Mouse (Mus musculus): ENCODE measurements at regions not wholly inside any gene's neighbourhood (a gene's known extent, or its start where the extent isn't known, plus 50 kb on each side); places are given as distances from the start of the nearest gene placed in this dataset.
A peak's percentile ranks its signal among the peaks of the same experiment; 100 is the strongest.

DNA sequence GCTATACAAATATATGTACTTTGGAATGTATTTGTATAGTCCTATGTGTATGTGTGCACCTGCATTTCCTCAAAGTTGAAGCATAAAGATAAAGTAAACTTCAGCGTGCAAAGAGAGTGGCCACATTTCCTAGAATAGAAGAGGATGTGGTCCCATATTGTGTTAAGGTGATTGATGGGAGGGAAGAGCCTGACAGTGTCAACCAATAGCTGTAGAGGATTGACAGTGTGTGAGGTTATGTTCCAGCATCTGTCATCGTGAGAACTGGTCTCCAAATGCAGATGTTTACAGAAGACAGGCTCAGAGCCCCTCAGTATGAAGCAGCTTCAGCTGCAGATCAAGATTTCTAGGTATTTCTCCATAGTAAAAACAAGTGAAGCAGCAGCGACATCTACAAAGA is 1114.5 kb downstream of the Gsdmc2 start:
- no peak for DNase-seq

DNA sequence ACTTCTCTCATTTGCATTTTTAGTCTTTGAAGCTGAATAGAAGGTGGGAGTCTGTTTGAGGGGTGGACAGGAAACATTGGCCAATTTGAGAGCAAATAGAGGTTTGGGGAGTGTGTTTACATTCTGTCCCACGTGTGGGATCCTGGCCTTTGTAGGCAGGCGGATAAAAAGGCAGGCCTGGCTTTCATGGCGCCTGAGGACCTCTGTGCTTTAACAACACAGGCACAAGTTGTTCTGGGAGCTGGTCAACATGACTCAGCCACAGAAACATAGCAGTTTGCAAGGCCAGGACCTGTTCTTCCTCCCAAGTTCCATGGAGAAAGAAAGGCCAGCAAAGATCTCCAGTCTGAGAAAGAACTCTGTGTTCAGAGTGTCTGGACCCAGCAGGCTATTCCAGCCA is 1130.7 kb downstream of the Gsdmc2 start:
- no peak for DNase-seq

DNA sequence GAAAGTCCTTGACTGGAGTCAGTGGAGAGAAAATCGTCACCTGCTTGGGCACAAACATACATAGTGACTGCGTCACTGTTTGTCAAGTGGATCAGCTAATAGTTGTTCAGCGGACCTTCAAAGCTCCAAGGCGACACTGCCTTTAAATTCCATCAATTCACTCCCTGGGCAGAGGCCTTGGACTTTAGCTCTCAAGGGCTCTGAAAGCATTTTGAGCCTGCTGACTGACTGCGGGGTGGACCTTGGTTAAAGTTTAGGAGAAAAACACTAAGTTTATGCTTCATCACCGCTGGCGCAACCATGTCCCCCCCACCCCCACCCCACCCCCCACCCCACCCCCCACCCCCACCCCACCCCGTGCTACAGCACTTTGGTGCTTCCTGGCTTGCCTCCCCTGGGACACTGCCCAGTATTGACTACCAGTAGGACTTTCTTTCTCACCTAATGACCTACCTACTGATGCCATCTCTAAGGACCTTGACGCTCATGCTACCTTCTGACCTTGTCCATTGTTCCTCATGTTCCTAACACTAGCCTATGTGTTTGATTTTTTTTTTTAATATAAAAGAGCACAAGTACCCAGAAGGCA is 1132.3 kb downstream of the Gsdmc2 start:
- DNase-seq: peak; percentile 84

DNA sequence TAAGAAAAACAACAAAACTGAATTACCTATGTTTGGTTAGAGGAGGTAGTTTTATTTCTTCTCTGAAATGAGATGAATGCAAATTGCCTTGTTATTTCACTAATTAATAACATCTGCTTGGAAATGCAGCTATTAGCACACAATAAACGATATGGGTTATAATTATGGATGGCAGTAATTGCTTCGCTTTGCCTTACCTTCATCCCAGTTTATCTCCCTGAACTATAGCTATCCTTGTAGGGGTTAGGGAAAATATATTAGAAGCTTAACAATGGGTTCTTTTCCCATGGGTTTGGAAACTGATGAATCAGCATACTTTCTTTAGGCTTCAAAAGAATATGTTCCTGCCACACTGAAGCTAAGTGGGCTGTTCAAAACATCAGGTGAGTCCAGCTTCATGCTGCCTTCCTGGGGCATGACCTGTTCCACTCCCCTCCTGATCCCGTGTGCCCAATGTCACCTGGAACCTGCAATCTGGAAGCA is 1132.9 kb downstream of the Gsdmc2 start:
- no peak for DNase-seq

DNA sequence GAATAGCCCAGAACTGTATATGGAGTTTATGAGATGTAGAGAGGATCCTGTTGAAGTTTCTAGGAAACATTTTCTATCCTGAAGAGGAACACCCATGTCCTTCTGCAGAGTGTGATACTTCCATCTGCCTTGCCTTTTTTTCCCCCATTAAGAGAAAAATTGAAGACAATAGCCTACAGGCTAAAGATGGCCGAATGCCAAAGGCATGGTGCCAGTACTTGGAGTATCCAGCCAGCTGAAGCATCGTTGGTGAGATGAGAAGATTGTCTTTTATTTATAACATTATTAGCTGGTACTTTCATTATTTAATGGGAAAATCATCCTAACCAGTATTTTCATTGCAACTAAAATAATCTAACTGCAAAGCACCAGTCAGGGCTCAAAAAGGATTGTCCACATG is 1135.4 kb downstream of the Gsdmc2 start:
- DNase-seq: no peak

DNA sequence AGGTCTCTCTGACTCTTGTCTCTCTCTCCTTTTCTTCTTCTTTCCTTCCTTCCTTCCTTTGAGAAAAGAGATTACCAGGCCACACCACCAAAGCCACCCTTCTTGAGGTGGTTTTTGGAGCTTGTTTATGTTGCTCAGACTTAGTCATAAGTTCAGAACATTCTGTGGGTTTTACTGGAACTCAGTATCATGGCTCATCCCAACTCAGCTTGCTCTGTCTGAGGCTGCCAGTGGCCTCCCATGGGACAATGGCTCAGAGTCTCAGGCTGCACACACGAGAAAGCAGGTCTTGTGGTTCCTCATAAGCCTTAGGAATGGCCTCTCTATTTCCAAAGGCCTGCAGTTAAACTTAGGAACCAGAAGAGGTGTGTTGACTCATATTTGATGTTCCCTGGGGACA is 1146.4 kb downstream of the Gsdmc2 start:
- DNase-seq: no peak

DNA sequence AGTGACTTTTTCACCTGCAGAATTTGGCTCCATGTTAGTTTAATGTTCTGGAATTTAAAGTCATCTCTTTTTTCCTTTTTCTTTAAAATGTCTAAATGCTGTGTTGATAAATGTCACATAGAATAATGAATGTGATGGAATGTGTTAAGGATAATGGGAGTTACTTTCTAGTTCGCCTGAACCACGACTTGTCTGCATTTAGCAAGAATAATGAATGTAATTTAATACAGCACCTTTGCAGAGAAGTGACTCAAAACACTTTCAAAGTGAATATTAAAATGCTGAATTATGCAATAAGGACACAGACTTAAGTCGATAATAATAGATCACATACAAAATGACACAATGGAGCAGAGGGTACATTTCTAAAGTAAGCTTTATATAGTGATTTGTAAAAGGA is 1150.2 kb downstream of the Gsdmc2 start:
- no peak for DNase-seq

DNA sequence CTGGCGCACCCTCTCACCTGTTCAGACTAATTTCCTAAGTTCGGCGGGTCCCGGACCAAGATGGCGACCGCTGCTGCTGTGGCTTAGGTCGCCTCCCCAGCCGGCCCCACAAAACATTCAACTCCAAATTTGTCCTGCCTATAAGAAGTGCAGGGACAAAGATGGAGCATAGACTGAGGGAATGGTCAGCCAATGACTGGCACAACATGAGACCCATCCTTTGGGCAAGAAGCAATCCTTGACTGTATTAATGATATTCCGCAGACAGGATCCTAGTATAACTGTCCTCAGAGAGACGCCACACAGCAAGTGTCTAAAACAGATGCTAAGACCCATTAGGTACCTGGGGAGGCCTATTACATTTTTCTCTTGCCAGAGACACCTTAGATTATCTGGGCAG is 1151.3 kb downstream of the Gsdmc2 start:
- no peak for DNase-seq

DNA sequence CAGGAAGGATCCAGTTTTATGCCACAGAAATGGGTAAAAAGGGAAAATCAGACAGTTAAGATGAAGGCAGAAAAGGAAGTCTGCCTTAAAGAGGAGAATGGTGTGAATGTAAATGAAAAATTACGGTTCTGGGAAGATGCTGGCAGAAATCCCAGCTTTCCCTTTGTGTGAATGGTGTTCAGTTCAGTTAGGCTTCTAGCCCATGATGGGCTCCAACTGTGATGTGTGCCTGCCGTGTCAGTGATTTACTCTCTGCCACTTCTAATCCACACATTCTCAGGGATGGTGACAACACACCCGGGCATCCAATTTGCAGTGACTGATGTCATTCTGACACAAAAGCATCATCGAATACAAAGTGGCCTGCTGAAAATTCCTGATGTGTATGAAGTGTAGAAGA is 1171.6 kb downstream of the Gsdmc2 start:
- no peak for DNase-seq

DNA sequence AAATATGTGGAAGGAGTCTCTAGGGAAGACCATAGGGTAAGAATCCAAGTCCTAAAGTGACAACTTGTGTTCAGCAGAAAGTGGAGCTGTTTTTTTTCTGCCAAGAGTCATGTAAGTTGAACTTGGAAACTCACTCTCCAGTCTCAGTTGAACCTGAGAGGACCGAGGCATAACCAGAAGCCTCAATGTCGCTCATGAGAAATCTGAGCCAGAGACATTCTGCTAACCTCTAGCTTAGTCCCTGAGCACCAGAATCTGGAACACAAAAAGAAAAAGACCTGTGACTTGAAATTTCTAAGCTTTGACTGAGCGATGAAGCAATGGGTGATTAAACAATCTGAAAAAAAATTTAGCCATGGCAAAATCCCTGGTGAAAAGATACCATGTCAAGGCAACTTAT is 1175.0 kb downstream of the Gsdmc2 start:
- DNase-seq: no peak

DNA sequence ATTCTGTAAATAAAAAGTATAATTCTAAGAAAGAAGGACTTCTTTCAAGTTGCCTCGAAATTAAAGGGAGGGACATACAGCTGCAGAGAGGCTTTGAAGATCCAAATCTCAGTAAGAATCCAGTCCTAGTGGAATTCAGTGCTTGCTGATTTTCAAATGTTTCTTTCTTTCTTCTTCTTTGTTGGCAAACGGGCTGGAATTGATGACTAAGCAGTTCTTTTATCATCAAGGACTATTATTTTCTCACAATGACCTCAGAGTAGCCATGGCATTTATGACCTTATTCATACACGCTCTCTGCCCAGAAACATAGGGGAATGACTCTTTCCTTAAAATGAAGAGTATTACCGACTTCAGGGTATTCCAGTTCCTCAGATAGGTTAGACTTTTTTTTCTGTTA is 1185.9 kb downstream of the Gsdmc2 start:
- no peak for DNase-seq

DNA sequence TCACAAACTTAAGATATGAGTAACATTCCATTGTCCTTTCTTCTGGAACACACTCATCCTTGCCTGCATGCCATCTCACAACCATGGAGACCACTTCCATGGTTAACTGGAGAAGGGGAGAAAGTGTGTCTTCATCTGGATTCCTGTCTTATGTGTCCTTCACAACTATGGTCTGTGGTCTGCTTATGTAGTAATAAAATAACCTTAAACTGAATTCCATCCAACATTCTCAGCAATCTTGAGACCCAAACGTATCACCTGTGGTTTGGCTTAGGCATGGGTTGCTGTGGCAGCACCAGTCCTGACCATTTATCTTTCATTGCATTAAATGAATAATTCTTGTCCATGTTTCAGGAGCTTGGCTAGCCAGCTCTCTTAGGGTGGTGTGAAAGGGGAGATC is 1186.3 kb downstream of the Gsdmc2 start:
- DNase-seq: no peak

DNA sequence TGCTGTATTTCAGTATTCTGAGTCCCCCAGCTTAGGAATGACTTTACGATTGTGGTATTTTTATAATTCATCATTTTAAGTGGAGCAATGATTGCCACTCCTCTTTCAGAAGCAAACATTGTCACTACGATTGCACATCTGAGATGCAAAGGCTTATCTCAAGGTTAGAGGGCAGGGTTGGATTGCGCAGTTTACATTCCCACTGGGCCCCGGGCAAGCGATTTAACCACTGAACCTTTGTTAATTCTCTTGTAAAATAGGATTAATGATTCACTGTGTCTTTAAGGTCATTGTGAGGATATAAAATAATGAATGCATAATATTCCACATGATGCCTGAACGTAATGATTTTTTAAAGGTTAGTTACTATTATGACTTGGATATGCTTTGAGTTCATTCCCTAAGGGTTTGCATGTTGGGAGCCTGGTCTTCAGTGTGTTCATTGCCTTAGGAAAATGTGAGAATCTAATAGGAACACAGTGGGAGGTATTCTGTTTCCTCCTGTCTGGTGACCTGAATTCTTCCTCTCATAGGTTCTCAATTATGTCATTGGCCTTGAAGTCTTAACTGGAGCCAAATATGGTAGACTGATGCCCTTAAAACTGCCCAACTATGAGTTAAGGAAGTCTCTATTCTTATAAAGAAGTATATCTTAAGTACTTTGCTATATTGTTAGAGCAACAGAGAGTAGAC is 1198.4 kb downstream of the Gsdmc2 start:
- DNase-seq: no peak

DNA sequence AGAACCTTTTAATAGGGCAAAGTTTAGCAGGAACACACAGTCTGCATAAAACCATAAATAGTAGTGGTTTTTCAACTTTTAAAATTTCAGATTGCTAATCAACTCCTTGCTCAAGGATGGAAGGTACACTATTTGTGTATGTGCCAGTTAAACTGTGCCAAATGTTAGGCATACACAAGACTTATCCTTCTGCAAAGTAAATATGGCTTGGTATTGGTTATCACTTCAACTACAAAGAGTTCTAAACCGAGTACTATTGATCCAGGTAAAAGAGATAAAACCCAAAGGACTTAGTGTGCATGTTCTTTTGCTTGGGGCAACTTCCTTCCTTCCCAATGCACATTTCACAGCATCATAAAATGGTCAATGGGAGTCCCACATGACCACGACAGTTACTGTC is 1200.2 kb downstream of the Gsdmc2 start:
- DNase-seq: no peak

DNA sequence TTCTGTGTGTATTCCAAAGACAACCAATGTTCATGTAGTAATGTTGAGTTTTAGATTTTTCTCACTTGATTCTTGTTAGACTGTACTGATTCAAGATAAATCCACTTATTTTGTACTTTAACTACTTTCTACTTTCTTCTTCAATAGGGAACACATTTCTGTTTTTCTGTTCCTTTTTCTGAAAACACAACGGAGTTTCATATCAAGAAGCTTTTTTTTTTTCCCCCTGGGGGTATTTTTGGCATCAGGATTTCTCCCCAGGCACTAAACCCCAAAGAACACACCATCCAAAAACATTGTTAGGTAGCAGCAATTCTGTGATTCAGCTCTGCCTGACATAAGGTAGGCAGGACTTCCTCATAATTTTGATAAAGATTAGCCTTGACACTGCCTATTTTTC is 1200.7 kb downstream of the Gsdmc2 start:
- no peak for DNase-seq

DNA sequence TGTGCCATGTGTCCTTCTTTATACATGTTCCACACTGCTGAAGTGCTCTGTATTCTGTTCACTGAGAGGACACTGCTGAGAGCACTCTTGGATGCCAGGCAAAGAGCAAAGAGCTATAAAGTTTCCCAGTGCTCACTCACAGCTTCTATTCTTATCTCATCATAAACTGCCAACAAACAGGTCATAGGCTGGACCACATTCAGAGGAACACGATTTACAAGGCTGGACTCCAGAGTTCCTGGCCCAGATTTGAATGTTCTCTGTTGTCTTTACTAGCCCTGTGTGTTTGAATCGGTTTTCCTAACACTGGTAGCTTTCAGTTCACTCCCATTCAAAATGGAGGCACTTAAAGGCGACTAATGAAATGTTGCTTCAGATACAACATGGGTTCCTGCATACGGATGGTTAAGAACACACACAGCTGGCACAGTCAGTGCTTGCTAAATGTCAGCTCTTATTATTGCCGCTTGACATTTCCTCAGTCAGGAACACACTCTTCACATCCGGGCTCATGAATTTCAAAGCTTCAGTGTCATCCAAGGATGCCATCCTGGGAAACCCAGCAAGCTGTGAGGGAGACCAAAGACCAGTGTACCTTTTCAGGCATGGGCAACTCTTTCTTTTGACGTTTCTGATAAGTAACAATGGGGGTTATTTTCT is 1203.8 kb downstream of the Gsdmc2 start:
- DNase-seq: no peak

DNA sequence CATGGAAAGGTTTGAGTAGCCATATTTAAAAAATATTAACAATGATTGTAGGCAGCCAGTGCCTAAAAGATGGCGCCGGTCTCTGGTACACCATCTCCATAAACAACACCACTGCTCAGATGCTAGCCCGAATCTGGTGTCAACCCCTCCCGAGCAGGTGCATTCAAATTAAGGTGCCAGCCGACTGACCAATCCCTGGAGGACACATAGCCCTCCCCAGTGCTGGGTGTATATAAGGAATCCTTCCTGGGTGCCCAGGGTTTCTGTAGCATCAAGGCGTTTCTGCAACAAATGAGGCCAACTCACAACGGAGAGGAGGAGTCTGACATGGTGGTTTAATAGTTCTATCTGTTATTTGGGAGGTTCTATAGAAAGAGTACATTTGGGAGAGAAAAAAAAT is 1219.6 kb downstream of the Gsdmc2 start:
- DNase-seq: no peak

DNA sequence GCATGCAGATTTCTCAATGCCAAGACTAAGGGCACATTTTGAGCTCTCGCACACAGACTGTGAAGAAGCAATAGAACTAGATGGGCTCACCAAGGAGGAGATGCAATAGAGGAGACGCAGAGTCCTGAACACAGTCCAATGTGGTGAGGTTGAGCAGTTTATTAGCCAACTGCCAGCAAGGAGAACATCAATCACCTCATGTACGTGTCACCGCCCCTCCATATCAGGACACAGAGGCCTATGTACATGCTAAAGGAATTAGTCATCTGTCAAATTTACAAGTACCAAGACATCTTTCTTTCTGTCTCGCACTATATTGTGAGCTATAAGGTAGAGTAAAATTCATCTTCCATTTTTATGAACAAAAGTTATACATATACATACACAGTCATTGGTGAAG is 1228.9 kb downstream of the Gsdmc2 start:
- DNase-seq: no peak

DNA sequence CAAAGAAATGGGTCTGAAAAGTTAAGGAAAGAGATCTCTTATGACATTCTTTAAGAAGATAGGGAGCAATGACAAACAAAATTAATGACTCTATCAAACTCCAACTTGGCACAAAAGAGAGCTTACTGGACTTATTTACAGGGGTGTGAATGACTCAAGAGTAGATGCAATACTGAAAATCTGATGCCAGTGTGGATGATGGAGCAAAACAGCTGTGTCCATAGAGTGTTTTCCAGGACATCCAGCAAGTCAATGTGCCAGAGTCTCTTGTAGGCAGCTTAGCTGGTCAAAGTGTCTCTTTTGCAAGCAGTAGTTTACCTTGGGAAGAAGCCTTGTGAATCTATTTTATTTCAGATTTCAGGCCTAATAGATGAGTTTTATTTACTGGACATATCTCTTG is 1248.2 kb downstream of the Gsdmc2 start:
- no peak for DNase-seq

DNA sequence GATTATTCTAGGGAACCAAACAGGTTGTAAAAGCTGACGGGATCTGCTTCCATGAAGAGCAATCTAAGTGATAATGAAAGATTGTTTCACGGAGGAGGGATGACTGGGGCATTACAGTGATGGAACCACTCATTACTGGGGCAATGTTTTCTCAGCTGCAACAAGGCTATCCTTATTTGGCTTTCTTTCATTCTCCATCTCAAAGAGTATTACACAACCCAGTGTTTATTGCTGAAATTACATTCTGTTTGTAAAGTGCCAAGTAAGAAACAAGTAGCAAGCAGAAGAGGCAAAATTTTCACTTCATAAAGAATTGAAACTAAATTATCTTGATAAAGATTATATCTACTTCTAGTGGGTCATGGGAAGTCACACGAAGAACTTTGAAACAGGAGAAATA is 1256.4 kb downstream of the Gsdmc2 start:
- DNase-seq: no peak

DNA sequence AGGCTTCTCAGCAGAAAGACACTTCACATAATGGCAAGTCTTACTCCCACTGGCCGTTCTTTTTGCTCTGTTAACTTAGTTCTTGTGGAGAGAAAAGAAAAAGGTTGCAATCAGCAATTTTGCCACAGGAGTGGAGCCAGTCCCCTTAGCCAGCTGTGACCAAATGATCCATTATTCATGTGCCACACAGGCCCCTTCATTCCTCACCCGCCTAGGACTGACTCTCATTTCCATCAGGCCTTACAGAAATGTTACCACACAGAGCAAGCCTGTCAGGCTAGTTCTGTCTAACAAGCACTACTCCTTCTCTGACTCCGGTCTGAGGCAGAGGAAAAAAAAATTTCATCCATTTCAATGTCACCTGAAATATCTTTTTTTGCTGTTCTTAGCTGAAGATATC is 1266.2 kb downstream of the Gsdmc2 start:
- no peak for DNase-seq

DNA sequence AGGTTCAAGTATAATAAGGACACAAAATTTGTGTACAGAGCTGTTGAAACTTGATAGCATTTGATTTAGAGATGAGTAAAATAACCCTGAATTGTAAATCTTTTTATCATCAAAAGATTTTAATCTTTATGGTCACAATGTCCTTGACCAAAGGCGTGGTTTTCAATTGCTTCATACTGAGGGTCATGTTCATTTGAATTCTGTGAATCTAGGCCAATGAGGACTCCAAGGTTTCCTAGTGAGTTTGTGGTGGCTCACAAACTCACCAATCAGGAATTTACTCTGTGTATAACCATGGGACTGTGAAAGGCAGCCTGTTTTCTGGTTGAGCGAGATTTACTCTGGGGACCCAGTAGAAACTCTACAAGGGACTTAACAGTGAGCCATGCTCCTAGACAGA is 1269.2 kb downstream of the Gsdmc2 start:
- peak; percentile 49 for DNase-seq

DNA sequence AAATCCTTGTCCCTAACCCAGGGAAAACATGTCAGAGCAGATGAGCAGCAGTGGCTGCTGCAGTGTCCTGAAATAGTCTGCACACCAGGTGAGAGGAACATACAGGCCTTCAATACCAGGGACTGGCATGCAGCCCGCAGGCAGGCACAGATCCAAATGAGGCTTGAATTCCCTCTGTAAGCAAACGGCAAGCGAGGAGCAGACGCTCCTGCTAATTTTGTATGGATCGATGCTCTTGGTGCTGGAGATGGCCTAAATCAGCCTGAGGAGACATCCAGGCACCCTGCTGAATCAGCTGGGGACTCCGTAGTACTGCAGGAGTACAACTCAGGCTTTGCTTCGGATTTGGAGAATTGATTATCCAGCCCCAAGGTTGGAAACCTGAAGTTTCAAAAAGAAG is 1273.2 kb downstream of the Gsdmc2 start:
- no peak for DNase-seq
